In genomic region chr15:95574661-95575060, GRCm38 (mm10) we compare ENCODE assay signal across 9 mouse cellular contexts. TPM values are rescaled to one million over a fixed set of nuclear protein-coding genes. Genes with fewer than 3 reads are reported as not detected.
DNase-seq lines count a peak whose midpoint lies in the region; ATAC-seq and TF ChIP-seq lines count a peak whose summit lies in the region.
"Had no signal": no experiment of that assay in that cellular context is flagged by ENCODE, and none has a peak within 500 bp of the region (broad histone marks: within the 10 kb centered on the region; RNA-seq: fewer than 3 reads in every experiment).

No protein-coding gene starts in this region.

- peak; percentile 69 to 95 (median 93) for TF ChIP-seq CTCF in MEL (IDR thresholded peaks at IDR 0.05 in 2 of 3, conservative IDR thresholded peaks at IDR 0.05 in 1 of 3; ENCODE audit: control insufficient read depth in 1 of 3, insufficient read depth in 1 of 3, low read depth in 2 of 3, low read length in 3 of 3, poor library complexity in 1 of 3, severe bottlenecking in 1 of 3)
- TF ChIP-seq CTCF in stomach, postnatal 0 days (IDR thresholded peaks at IDR 0.05; ENCODE audit: low read depth), result peak; percentile 87

- no peaks in the 10 kb centered on the region for H3K9me3 ChIP-seq in MEL (replicated peaks; ENCODE audit: insufficient read depth, low read length)
- no peaks in the 10 kb centered on the region for H3K9me3 ChIP-seq in stomach, postnatal 0 days (ENCODE audit: control insufficient read depth, low read length)

- H3K4me1 ChIP-seq in MEL (ENCODE audit: control insufficient read depth in 1 of 2, insufficient read depth in 2 of 2, low read length in 2 of 2), result no peaks in the 10 kb centered on the region
- no peaks in the 10 kb centered on the region for H3K4me1 ChIP-seq in stomach, postnatal 0 days (replicated peaks; ENCODE audit: control insufficient read depth, insufficient read depth)

- no peaks in the 10 kb centered on the region for H3K79me2 ChIP-seq in MEL (ENCODE audit: control insufficient read depth, insufficient read depth, low read length, poor library complexity)

- TF ChIP-seq POLR2A in MEL (IDR thresholded peaks at IDR 0.05; ENCODE audit: control insufficient read depth in 1 of 2, insufficient read depth in 1 of 2, low read depth in 1 of 2, low read length in 2 of 2, poor library complexity in 1 of 2), result no peak

- TF ChIP-seq RAD21 in MEL (IDR thresholded peaks at IDR 0.05; ENCODE audit: low read depth, low read length), result peak; percentile 96

- no peaks in the 10 kb centered on the region for H3K36me3 ChIP-seq in MEL (ENCODE audit: control insufficient read depth in 1 of 2, insufficient read depth in 2 of 2, low read length in 2 of 2)
- no peaks in the 10 kb centered on the region for H3K36me3 ChIP-seq in stomach, postnatal 0 days (ENCODE audit: control insufficient read depth, insufficient read depth, low read length)

- no peak overlapping the region for H3K4me3 ChIP-seq in MEL (ENCODE audit: control insufficient read depth in 1 of 2, insufficient read depth in 1 of 2, low read depth in 2 of 2, low read length in 2 of 2)
- H3K4me3 ChIP-seq in stomach, postnatal 0 days (ENCODE audit: low read depth, low read length), result no peak overlapping the region

- H3K27me3 ChIP-seq in MEL (ENCODE audit: control insufficient read depth in 1 of 2, insufficient read depth in 2 of 2, low read length in 2 of 2), result peaks cover 0 to 3% of the 10 kb centered on the region in 2 experiments; a peak in 1 of 4 replicates
- H3K27me3 ChIP-seq in stomach, postnatal 0 days (ENCODE audit: control insufficient read depth, insufficient read depth, low read length), result no peaks in the 10 kb centered on the region

- ATAC-seq in megakaryocyte-erythroid progenitor cell, adult 5-6 weeks (replicated peaks; ENCODE audit: low FRiP score, low TSS enrichment, poor library complexity, severe bottlenecking), result peak; percentile 68; the same call in 1 of the 2 replicates
- no peak for ATAC-seq in stomach, postnatal 0 days (ENCODE audit: low FRiP score, low TSS enrichment)

- 15% methylated on average over 5 of the region's 5 CpGs for WGBS in stomach, postnatal 0 days

- H3K27ac ChIP-seq in MEL (ENCODE audit: control insufficient read depth, low read depth, low read length), result no peak overlapping the region
- H3K27ac ChIP-seq in stomach, postnatal 0 days (replicated peaks), result no peak overlapping the region

- H3K9ac ChIP-seq in MEL (ENCODE audit: control insufficient read depth, low read depth, low read length, poor library complexity, severe bottlenecking), result no peak overlapping the region
- H3K9ac ChIP-seq in stomach, postnatal 0 days (ENCODE audit: low read length), result no peak overlapping the region

- DNase-seq in adrenal gland, adult (ENCODE audit: inconsistent age in 2 of 2, low spot score in 1 of 2), result peak; percentile 8 to 82
- DNase-seq in adrenal gland, adult 8-10 months, result no peak
- DNase-seq in MEL (ENCODE audit: low read depth, low spot score), result peak; percentile 71
- peak; percentile 49 for DNase-seq in cerebellum, adult 9-11 months
- peak; percentile 7 to 49 for DNase-seq in frontal cortex, postnatal 25 days (ENCODE audit: low spot score in 2 of 2)
- DNase-seq in layer of hippocampus, adult 8-10 months (ENCODE audit: low spot score in 2 of 2), result peak; percentile 17 to 65
- DNase-seq in stomach, postnatal 0 days (ENCODE audit: low spot score), result peak; percentile 39

- H3K4me2 ChIP-seq in stomach, postnatal 0 days (replicated peaks; ENCODE audit: low read depth), result no peak overlapping the region

- no peak for TF ChIP-seq EP300 in MEL (IDR thresholded peaks at IDR 0.05; ENCODE audit: low read depth in 1 of 2, low read length in 2 of 2)
- TF ChIP-seq EP300 in stomach, postnatal 0 days (optimal IDR thresholded peaks at IDR 0.05), result no peak

TF ChIP-seq in MEL, 35 proteins besides CTCF, POLR2A, EP300 and RAD21:
- TF ChIP-seq USF2 (IDR thresholded peaks at IDR 0.05; ENCODE audit: borderline replicate concordance in 1 of 2, insufficient read depth in 1 of 2, low read depth in 1 of 2, low read length in 2 of 2) (no peak), E2F4 (IDR thresholded peaks at IDR 0.05; ENCODE audit: borderline replicate concordance, low read depth, low read length) (no peak), BHLHE40 (IDR thresholded peaks at IDR 0.05; ENCODE audit: borderline replicate concordance, low read depth, low read length) (peak; percentile 37; the same call in 1 of the 2 replicates), NELFE (IDR thresholded peaks at IDR 0.05; ENCODE audit: low read depth, low read length) (no peak), USF1 (IDR thresholded peaks at IDR 0.05; ENCODE audit: low read depth, low read length) (no peak), NRF1 (IDR thresholded peaks at IDR 0.05; ENCODE audit: insufficient read depth, low read depth, low read length, poor library complexity, severe bottlenecking) (no peak), RCOR1 (IDR thresholded peaks at IDR 0.05; ENCODE audit: low read depth, low read length) (no peak), ZNF384 (IDR thresholded peaks at IDR 0.05; ENCODE audit: low read depth, low read length) (no peak), MAFK (IDR thresholded peaks at IDR 0.05; ENCODE audit: borderline replicate concordance, low read depth, low read length) (no peak; the same call in 1 of the 2 replicates), ZKSCAN1 (IDR thresholded peaks at IDR 0.05; ENCODE audit: low read depth, low read length) (no peak), ZC3H11A (IDR thresholded peaks at IDR 0.05; ENCODE audit: low read depth, low read length) (peak; percentile 79), GABPA (IDR thresholded peaks at IDR 0.05; ENCODE audit: low read depth, low read length) (no peak), MAX (IDR thresholded peaks at IDR 0.05; ENCODE audit: low read length) (no peak), JUND (IDR thresholded peaks at IDR 0.05; ENCODE audit: low read depth, low read length) (0 out of 2 replicates have a peak, but pooled peaks have one; percentile 25), TCF12 (IDR thresholded peaks at IDR 0.05; ENCODE audit: low read depth, low read length) (no peak), MXI1 (IDR thresholded peaks at IDR 0.05; ENCODE audit: low read depth, low read length) (no peak), KAT2A (conservative IDR thresholded peaks at IDR 0.05; ENCODE audit: low read depth, low read length) (no peak), MAZ (IDR thresholded peaks at IDR 0.05; ENCODE audit: low read depth, low read length) (0 out of 2 replicates have a peak, but pooled peaks have one; percentile 44), GATA1 (IDR thresholded peaks at IDR 0.05; ENCODE audit: low read depth, low read length) (0 out of 2 replicates have a peak, but pooled peaks have one; percentile 24), TBP (IDR thresholded peaks at IDR 0.05; ENCODE audit: low read depth, low read length) (no peak), SMC3 (IDR thresholded peaks at IDR 0.05; ENCODE audit: low read depth, low read length) (peak; percentile 94), CHD1 (IDR thresholded peaks at IDR 0.05; ENCODE audit: low read depth, low read length) (no peak), ZMIZ1 (IDR thresholded peaks at IDR 0.05; ENCODE audit: low read depth, low read length) (no peak), POLR2AphosphoS2 (IDR thresholded peaks at IDR 0.05; ENCODE audit: low read length) (no peak), CHD2 (IDR thresholded peaks at IDR 0.05; ENCODE audit: low read length) (no peak), MYB (IDR thresholded peaks at IDR 0.05; ENCODE audit: low read depth, low read length) (no peak), MYC (IDR thresholded peaks at IDR 0.05; ENCODE audit: low read depth, low read length) (no peak), MEF2A (IDR thresholded peaks at IDR 0.05; ENCODE audit: extremely low read depth, insufficient replicate concordance, low read depth, low read length, poor library complexity, severe bottlenecking) (no peak), POLR2AphosphoS5 (IDR thresholded peaks at IDR 0.05; ENCODE audit: borderline replicate concordance, low read depth, low read length) (no peak), UBTF (IDR thresholded peaks at IDR 0.05; ENCODE audit: borderline replicate concordance, insufficient read depth, low read depth, low read length) (no peak), ETS1 (IDR thresholded peaks at IDR 0.05; ENCODE audit: low read depth, low read length) (no peak), ELF1 (IDR thresholded peaks at IDR 0.05; ENCODE audit: low read depth, low read length) (0 out of 2 replicates have a peak, but pooled peaks have one; percentile 6), HCFC1 (IDR thresholded peaks at IDR 0.05; ENCODE audit: low read depth, low read length) (no peak), SIN3A (IDR thresholded peaks at IDR 0.05; ENCODE audit: low read length) (no peak), TAL1 (IDR thresholded peaks at IDR 0.05; ENCODE audit: low read length) (no peak)

RNA-seq across cellular contexts. Expression of gene Nell2, which starts 46.3 kb away (rescaled TPM):
- total RNA-seq in adrenal gland, adult 8-10 months (2022), result 1 to 10 TPM; 3.1 to 5.2 (median 4.5) TPM
- total RNA-seq in MEL (2012; rRNA removed), result not detected in 2 replicates
- not detected for polyA plus RNA-seq in MEL (2012; ENCODE audit: insufficient read depth in 1 of 2, insufficient read length in 2 of 2, low read depth in 1 of 2, low replicate concordance in 2 of 2, missing spikeins in 1 of 2)
- total RNA-seq in layer of hippocampus, adult 8-10 months (2022), result 100 to 1,000 TPM; 657 to 707 (median 664) TPM
- not detected in 2 replicates for total RNA-seq in megakaryocyte-erythroid progenitor cell, adult 5-6 weeks (2014; fragmentation: Nextera tagmentation)
- total RNA-seq in megakaryocyte-erythroid progenitor cell, adult 5-6 weeks (2017), result not detected in 2 replicates
- polyA plus RNA-seq in stomach, postnatal 0 days (2015; fragmentation: Nextera tagmentation; extraction: Ambion mirVana), result 5.3 and 5.8 TPM in 2 replicates
- total RNA-seq: hematopoietic stem cell, adult 5-6 weeks had no signal

Comparison
In these comparisons a context has a peak if more than half of its experiments do, and no peak if none do; other contexts are left out.
1. RNA of gene Nell2, which starts 46.3 kb away (total RNA-seq): 657 to 707 TPM in layer of hippocampus, adult 8-10 months; 3.1 to 5.2 TPM in adrenal gland, adult 8-10 months, not detected in MEL and not detected in megakaryocyte-erythroid progenitor cell, adult 5-6 weeks; every median in the first group is over 100 times any median in the second.